Mouse (Mus musculus) mesoderm, embryonic 11.5 days (tissue): Measurements from ENCODE around the gene Rpl7a.
A peak's percentile ranks its signal among the peaks of the same experiment; 100 is the strongest.
"Not testable (repeated sequence)": the region's sequence is repeated elsewhere in the genome, so short reads cannot be mapped to it uniquely, and the experiment has no call there.

Experiments
- DNase-seq: peaks from one replicate; pipeline ENCODE4 v3.0.0-alpha.2; 2012; ENCODE audit warnings: low read depth, low spot score

Gene Rpl7a

DNA sequence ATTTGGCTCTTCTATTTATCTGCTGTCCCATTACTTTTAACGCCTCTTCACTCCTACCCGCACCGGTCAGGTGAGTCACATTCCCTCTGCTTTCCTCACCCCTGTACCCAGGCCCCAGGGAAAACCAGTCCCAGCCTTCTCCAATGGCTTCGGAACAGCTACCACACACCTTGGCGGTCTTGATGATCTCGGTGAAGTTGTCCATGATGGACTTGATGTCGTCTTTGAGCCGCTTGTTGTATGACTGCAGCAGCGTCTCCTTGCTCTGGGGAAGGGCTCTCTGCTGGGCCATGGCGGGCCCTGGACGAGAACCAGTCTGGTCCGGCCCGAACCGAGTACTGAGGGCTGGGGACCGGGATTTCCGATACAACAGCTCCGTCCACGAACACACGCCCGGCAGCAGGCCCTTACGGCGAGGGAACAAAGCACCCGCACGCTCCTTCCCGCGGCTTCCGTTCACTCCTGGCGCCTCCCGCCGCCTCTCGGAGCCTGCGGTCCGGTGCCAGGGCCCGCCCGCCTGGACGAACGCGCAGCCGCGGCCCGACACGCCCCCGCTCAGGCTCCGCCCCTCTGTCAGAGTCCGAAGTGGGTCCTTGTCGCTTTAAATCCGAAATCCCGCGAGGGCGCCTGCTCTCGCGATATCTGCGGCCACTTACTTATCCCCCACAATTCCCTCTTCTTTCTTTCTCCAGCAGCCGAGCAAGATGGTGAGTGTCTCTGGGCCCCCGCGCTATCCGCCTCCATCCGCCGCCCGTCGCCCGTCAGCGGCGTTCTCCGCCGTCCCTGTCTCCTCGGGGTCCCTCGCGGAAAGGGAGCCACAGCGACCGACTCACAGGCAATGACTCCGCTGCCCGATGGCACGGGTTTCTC is at the start of gene Rpl7a, which contains the start of gene Med22:
Gene Rpl7a (plus strand): TSS at position 641 of the 870 bp plus-strand sequence.
Gene Med22 (minus strand): TSS at position 554 of the 870 bp plus-strand sequence.
- peak; percentile 100 for DNase-seq

DNA sequence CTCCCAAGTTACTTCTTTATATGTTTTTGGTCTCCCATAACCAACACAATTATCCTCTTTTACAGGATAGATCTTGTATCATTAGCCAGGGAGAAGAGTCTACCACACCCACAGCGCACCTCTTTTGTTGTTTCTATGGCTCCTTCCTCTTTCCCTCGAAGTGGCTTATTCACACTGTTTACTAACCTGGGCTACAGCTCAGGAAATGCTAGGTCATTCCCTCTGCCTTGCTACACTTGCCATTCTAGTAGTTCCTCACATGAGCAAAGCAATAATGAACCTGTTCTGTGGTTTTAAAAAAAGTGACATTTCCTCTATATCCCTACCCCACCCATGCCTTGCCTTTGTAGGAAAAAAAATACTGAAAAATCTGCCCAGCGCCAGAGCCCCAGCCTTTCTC is 47.7 kb upstream of the Rpl7a start:
- DNase-seq, result no peak

DNA sequence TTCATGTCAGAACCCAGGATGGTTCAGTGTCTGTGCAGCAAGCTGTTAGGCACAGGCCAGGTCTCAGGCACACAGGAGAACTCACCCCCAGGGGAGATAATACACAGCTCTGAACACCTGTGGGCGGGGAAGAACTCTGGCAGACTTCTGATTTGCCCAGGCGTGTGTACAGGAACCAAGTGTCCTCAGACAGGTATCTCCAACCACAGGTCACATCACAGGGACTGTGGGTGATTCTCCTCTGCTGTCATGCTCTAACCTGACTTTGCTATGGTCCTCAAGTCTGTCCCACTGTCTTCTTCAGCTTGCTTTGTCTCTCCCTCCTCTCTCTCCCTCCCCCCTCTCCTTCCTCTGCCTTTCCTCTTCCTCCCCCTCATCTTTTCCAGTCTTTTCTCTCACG is 45.7 kb upstream of the Rpl7a start, which contains the start of gene Abo:
Gene Abo (minus strand): TSS at position 101 of the 400 bp plus-strand sequence.
- DNase-seq, result no peak

DNA sequence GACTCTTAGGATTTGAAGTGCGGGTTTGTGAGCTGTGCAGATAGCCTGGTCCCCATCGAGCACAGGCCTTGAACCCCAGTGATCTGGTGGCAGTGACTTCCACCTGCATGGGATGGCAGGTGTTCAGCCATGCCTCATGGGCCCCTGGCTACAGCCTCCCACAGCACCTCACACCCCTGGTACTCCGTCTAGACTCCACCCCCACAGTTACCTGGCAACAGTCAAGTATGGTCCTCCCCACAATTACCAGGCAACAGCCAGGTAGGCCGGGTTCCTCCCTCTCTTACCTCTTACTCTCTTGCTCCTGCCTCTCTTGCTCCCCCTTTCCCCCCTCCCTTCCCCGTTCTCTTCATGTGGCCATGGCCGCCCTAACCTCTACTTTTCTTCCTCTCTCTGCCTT is 39.9 kb upstream of the Rpl7a start:
- no peak for DNase-seq

DNA sequence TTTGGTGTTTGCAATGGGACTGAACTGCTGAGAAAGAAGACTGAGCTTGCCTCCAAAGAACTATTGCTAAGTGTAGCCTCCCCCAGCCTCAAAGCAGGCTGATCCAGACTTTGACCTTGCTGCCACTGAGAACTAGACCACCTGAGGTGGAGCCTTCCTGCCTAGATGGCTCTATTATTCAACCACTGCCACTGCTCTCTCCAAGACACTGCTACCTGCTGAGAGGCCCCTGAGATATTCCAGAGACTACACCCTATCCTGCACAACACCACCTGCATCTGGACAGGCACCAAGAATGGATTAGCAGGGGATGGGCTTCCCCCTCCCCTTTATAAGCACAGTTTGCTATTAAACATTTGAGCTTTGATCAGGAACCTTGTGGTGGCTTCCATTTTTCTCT is 32.0 kb upstream of the Rpl7a start:
- no peak for DNase-seq

DNA sequence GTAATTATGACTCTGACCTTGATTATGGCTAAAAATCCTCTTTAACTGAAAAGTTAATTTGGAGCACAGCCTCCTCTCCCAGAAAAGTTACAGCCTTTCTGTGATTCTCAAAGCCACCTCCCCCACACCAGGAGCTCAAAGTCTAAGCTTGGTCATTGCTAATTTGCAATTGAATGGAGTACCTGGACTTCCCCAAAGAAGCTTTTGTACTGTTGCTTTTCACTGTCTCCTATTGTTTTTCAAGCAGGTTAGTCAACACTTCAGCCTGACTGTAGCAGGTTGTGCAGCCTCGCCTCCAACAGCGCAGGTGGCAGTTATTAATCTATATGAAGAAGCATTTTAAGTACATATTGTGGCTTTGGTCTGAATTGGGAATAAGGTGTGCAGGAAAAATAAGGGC is 25.0 kb upstream of the Rpl7a start:
- DNase-seq, result not testable (repeated sequence)

DNA sequence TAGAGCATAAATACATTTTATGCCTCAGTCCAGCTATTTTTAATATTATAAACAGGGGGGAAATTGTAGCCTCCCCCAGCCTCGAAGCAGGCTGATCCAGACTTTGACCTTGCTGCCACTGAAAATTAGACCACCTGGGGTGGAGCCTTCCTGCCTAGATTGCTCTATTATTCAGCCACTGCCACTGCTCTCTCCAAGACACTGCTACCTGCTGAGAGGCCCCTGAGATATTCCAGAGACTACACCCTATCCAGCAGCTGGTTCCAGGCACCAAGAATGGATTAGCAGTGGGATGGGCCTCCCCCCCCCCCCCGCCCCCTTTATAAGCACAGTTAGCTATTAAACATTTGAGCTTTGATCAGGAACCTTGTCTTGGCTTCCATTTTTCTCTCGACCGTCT is 24.4 kb upstream of the Rpl7a start:
- DNase-seq, result not testable (repeated sequence)

DNA sequence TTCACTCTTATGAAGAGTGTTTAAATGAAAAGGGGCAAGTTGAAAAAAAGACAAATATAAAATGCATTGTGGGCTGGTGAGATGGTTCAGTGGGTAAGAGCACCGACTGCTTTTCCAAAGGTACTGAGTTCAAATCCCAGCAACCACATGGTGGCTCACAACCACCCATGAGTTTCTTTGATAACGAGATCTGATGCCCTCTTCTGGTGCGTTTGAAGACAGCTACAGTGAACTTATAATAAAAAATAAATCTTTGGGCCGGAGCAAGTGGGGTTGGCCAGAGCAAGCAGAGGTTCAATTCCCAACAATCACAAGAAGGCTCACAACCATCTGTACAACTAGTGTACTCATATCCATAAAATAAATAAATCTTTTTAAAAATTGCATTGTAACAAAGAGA is 14.7 kb upstream of the Rpl7a start:
- DNase-seq, result no peak

DNA sequence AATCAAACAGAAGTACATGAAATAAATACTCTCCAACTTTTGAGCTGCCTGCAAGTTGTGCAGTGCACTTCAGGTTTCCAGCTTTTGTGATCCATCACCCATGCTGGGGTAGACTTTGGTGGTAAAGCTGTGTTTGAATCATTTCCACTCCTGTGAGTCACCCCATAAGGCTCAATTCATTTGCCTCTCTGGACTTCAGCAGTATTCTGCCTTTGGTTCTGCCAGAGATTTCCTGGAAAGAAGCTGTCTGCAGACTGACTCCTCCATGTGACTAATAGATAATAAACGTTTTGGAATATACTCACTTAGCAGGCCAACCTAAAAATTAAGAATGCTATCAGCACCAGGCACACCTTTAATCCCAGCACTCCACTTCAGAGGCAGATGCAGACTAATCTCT is 9.8 kb upstream of the Rpl7a start:
- DNase-seq, result no peak

DNA sequence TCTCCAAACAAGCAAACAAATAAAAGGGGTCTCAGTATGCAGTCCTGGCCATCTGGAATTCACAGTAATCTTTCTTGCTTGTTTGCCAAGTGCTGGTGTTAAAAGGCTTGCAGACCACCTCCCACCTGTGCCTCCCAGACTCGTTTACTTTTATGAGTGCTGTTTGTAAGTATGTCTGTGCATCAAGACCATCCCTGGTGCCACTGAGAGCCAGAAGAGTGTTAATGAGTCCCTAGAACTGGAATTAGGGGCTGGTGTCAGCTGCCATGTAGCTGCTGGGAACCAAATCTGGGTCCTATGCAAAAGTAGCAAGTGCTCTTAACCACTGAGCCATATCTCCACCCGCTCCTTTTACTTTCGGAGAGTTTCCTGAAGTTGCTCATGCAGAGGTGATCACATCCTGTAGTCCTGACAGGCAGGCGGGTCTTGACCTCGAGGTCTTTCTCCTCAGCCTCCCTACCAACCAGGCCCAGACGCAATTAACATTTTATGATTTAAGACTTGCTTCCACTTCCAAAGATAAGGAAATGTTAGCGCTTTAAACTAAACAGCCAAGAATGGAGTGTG is 8.6 kb upstream of the Rpl7a start:
- DNase-seq, result no peak

DNA sequence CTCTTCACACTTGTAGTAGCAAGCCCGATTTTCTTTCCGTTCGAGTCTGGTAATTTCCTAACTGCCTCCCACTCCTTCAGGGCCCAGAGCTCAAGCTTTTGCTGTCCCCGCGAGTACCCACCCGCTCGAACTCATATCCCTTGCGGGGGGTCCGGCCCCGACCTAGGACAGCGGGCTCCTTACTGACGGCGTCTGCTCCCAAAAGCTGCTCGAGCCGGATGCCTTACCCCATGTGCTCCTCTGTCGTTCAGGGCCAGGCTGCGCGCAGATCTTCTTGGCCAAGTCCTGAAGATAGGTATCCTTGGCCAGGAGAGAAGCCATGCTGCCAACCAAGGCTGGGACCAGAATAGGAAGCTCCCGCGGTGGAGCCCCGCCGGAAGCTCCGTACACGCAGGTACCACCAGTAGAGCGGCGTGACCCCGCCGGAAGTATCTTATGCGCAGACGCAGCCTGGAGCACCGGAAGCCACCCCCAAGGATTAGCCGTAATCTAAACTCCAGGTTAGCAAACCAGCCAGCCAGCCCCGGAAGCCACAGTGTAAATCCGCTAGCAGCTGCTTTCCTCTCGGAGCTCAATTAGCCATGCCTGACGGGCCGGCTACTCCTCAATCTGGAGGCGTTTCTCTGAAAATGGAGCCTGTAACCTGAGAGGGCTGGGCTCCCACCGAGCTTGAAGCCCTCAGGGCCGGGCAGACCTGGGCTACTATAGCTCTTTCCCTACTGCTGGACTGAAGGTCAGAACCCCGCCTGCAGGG is 7.9 kb upstream of the Rpl7a start, which contains the start of gene Surf6:
Gene Surf6 (minus strand): TSS at position 413 of the 754 bp plus-strand sequence.
- peak; percentile 96 for DNase-seq

DNA sequence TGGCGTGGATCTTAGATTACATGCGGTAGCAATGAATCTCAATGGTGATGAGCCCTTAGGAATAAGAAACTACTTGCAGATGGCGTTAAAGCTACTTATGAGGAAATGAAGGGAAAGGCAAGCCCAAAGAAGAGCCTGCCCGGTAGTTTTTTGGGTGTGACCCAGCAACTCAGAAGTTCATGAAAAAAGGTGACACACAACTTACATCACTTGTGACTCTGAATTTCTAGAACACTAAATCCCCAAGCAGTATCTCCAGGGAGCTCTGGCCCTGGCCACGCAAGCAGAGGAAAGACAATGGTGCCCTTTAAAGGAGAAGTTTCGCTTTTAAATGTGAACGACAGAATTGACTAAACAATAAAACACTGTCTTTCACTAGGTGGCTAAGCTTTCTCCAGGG is 7.3 kb upstream of the Rpl7a start:
- DNase-seq, result no peak

DNA sequence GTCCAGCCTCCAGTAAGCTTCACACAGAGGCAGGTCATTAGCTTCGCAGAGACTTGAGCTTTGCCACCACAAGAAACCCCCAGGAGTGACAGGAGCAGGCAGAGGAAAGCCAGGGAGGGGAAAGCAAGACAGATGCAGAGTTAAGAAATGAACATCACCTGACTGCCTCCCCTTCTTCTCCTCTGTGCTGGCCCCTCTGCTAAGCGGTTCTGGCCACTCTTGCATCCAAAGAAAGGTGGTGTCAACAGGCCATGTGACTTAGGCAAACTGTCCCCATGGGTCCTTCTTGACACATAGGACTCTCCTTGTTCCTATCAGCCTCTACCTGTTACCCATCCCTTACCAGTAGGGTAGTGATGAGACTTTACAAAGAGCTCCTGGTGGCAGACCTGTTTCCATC is 4.6 kb upstream of the Rpl7a start:
- no peak for DNase-seq

DNA sequence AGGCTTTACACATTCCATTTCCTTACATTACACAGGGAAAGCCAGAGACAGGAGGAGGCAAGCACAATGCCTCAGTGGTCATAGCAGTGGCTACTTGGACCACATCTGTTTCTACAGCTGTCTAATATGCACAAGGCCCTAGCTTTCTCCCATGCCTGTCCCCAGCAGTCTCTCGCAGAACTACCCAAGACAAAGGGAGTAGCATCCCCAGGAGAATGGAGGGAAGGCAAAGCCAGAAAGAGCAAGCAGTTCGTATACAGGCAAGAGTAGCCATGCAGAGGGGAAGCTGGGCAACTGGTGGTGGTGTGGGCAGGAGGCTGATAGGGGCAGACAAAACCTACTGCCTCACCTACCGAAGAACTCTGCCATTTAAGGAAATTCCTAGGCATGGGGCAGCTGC is 4.1 kb upstream of the Rpl7a start:
- no peak for DNase-seq

DNA sequence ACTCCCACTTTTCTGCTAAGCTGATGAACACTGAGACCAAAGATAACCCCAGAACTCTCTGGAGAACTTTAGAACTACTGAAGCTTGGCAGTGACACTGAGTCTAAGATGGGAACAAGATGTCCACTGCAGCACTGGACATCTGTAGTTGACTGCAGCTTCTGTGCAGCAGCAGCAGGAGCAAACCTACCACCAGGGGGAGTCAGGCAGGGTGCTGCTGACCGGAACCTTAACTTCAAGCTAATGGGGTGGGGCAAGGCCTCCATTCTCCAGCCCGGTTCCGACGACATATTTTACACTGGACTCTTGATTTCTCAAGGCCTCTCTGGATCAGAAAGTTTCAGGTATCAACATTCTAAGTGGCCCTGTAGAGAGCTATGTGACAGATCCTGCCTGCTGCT is 3.5 kb upstream of the Rpl7a start:
- peak; percentile 50 for DNase-seq

DNA sequence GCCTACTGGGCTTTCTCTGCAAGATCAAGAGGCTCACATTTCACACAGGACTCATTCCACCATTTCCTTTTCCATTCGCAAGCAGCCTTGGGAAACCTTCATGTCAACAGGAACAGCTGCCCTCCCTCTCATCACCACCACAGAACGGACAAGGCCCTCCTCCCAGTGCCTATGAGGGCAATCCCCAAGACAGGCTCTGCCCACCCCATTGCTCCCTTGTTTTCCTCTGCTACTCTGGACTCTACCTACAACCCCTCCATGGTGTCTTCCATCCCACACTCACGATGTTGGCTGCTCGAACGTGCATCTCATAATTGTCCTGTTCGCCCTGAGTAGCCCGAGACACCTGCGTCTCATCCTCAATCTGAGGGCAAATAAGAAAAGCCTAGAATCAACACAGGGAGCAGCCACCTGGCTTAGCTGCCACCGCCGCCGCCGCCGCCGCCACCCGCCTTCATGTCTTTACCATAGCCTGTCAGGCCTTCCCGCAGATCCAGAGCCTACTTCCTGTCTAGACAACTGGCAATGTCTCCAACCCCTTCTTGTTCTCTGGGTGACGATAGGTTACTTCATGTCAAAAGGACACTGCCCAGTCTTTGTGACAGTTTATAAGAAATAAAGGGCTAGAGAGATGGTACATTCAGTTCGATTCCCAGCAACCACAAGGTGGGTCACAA is 1.7 kb upstream of the Rpl7a start:
- no peak for DNase-seq

DNA sequence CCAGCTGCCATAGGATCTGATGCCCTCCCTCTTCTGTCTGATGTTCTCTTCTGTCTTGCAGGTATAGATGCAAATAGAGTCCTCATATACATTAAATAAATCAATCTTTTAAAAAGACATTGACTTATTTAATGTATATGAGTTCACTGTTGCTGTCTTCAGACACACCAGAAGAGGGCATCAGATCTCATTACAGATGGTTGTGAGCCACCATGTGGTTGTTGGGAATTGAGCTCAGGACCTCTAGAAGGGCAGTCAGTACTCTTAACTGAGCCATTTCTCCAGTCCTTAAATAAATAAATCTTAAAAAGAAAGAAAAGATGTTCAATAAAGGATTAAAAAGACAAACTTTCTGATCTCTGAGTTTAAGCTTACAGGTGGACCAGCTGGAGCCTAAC is 1.2 kb upstream of the Rpl7a start:
- DNase-seq, result no peak

DNA sequence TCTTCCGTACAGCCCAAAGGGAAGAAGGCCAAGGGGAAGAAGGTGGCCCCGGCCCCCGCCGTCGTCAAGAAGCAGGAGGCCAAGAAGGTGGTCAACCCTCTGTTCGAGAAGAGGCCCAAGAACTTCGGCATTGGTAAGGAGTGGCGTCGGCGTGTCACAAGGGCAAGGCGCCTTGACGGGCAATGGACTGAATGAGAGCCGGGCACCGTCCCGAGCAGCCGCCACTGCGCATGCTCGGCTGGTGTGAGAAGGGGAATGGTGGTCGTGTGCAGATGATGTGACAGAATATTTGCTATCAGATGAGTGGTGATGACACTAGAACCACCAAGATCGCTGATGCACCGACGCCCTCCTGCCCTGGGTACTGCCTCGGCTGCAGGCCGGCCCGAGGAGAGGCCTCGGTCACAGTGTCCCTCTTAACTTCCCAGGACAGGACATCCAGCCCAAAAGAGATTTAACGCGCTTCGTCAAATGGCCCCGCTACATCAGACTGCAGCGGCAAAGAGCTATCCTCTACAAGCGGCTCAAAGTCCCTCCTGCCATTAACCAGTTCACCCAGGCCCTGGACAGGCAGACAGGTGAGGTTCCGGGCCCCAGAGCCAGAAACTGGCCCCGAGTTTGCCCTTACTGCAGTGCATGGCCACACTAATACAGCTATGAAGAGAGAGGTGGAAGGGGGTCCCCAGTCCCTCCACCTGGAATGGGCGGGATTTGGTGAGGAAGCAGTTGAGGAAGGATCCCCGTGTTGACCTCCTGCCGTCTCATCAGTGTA is 616 bp downstream of the Rpl7a start:
- DNase-seq, result peak; percentile 76

DNA sequence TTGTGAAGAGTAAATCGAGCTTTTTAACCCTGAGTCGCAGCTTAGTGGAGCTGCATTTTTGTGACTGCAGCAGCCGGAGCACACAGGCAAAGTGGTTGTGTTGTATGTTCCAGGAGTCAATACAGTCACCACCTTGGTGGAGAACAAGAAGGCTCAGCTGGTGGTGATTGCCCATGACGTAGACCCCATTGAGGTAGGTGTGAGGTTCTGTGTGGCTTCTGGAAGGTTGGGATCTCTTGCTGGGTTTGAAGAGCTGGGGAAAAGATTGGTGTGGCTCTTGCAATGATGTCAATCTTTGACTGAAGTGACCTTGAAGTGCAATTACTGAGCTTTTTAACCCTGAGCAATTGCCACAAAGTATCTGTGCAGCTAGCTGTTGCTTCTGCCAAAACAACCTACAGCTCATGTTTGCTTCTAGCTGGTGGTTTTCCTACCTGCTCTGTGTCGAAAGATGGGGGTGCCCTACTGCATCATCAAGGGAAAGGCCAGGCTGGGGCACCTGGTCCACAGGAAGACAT is 1.7 kb downstream of the Rpl7a start:
- DNase-seq, result no peak

DNA sequence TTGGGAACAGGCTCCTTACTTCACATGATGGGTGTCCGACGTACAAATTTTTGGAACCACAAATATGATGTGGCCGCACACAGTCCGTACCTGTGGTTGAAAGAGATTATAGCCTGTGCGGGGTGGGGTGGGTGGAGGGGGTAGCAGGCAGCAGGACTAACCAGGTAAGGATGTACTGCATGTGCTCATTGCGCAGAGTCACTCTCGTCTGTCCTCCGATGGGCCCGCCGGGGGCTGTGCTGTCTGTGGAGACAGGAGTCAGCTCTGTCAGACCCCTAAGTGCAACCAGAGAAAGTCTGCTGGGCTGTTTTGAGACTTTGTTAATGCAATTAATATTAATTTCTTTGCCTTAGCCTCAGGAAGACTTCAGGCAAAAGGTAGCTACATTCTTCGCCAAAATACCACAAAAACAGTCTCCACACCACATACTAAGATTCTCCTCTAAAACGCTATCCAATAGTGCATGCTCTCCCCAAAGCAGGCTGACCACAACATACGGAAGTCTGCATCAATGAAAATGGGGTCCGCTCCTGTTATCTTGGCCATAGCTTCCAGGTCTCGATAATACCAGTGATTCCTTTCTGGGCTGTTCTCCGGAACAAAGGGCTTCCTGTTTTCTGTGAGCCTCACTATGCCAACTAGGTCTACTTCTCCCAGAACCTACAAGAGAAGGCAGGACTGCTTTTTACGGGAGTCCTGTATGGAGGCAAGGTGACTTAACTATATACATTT is 3.0 kb downstream of the Rpl7a start:
- DNase-seq, result no peak
